Mouse (Mus musculus) C2C12 (cell line): Measurements from ENCODE around the gene Pdzd3. TPM values are rescaled to one million over a fixed set of nuclear protein-coding genes. Genes with fewer than 3 reads are reported as not detected.

Experiments
- H3K27me3 ChIP-seq: one replicate; pipeline ENCODE4 v1.6.1; 2011; ENCODE audit not compliant: control insufficient read depth, insufficient read depth, insufficient read length
- H3K36me3 ChIP-seq: one replicate; pipeline ENCODE4 v1.6.1; 2011; ENCODE audit not compliant: control insufficient read depth, insufficient read depth
- H3K4me3 ChIP-seq: one replicate; pipeline ENCODE4 v1.5.1; 2011; ENCODE audit warnings: mild to moderate bottlenecking, control low read depth; ENCODE audit not compliant: poor library complexity, insufficient read depth, severe bottlenecking
- H3K79me2 ChIP-seq: one replicate; pipeline ENCODE4 v1.6.1; 2011; ENCODE audit not compliant: control insufficient read depth, insufficient read depth
- H3K79me3 ChIP-seq: one replicate; pipeline ENCODE4 v1.6.1; 2011; ENCODE audit warnings: low read depth, control low read depth
- H3ac ChIP-seq: one replicate; pipeline ENCODE3; 2011; ENCODE audit warnings: low read depth; ENCODE audit not compliant: control insufficient read depth, insufficient read length
- CEBPB ChIP-seq: IDR thresholded peaks from one replicate; pipeline ENCODE4 v1.6.1; 2011; ENCODE audit warnings: low read depth, mild to moderate bottlenecking, control low read depth, moderate library complexity
- CTCF ChIP-seq: IDR thresholded peaks from one replicate; pipeline ENCODE4 v1.5.1; 2011; ENCODE audit not compliant: control insufficient read depth, insufficient read depth, insufficient read length
- FOSL1 ChIP-seq: IDR thresholded peaks from one replicate; pipeline ENCODE4 v1.8.0; 2011; ENCODE audit warnings: mild to moderate bottlenecking, low read length; ENCODE audit not compliant: poor library complexity, insufficient read depth, severe bottlenecking
- MAX ChIP-seq: IDR thresholded peaks from one replicate; pipeline ENCODE4 v1.6.1; 2011; ENCODE audit warnings: mild to moderate bottlenecking, control low read depth
- MYOD1 ChIP-seq: IDR thresholded peaks from one replicate; pipeline ENCODE4 v1.6.1; 2011; ENCODE audit warnings: low read depth; ENCODE audit not compliant: control insufficient read depth, insufficient read length
- MYOG ChIP-seq: IDR thresholded peaks from one replicate; pipeline ENCODE4 v1.6.1; 2011; ENCODE audit not compliant: control insufficient read depth, insufficient read length; ENCODE audit errors: extremely low read depth
- USF1 ChIP-seq: IDR thresholded peaks from one replicate; pipeline ENCODE4 v1.6.1; 2011; ENCODE audit warnings: low read depth, mild to moderate bottlenecking, control low read depth, moderate library complexity
- polyA plus RNA-seq: library from polyadenylated mRNA; unstranded; fragments of >200 nt; fragmentation: generic; extraction: Trizol; gene quantifications from one replicate; pipeline ENCODE4 v1.2.1, GENCODE M21; 2012; ENCODE audit warnings: missing spikeins

Gene Pdzd3
- polyA plus RNA-seq, 1 experiment: not detected

GRCm38 (mm10) chr9:44225993-44226392 is 25.3 kb downstream of the Pdzd3 start:
- Histone ChIP-seq H3K36me3 (no peaks in the 10 kb centered on the region), H3K27me3 (no peaks in the 10 kb centered on the region), H3K79me2 (peaks cover 97% of the 10 kb centered on the region), H3K79me3 (peaks cover 73% of the 10 kb centered on the region), H3K4me3 (no peak overlapping the region), H3ac (no peak overlapping the region)
- TF ChIP-seq MAX: no peak
- TF ChIP-seq CEBPB: no peak
- no peak for TF ChIP-seq FOSL1
- no peak for TF ChIP-seq MYOD1
- TF ChIP-seq MYOG: no peak
- no peak for TF ChIP-seq USF1
- no peak for TF ChIP-seq CTCF

DNA sequence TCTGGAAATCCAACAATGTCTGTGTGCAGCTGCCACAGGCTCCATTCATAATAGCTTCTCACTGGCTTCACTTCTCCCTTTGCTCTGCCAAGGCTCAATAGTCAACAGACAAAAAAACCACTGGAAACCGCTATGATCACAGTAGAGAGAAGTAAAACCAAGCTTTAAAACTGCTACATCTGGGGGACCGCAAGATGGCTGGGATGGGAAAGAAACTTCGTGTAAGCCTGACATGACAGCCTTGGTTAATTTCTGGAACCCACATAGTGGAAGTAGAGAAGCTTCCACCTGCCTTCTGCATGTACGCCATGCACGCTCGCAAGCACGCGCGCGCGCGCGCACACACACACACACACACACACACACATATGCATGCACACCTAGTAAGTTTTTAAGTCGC is 37.7 kb downstream of the Pdzd3 start:
- Histone ChIP-seq H3K4me3 (no peak overlapping the region), H3K79me2 (peaks cover 53% of the 10 kb centered on the region), H3ac (no peak overlapping the region), H3K36me3 (no peaks in the 10 kb centered on the region), H3K79me3 (peaks cover 24% of the 10 kb centered on the region), H3K27me3 (no peaks in the 10 kb centered on the region)
- no peak for TF ChIP-seq CEBPB

DNA sequence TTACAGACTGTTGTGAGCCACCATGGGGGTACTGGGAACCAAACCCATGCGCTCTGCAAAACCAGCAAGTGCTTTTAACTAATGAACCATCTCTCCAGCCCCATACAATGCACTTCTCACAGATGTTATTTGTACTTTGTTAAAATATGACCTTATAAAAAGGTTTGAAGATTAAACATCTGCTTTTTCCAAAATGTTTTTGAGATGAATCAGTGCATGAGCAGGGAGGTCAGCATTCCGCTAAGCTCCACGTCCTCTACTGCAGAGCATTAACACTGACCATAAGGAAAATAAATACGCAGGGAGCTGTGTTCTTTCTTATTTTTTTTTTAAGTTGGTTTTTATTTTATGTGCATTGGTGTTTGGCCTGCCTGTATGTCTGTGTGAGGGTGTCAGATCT is 38.9 kb downstream of the Pdzd3 start:
- H3K36me3 ChIP-seq: no peaks in the 10 kb centered on the region
- H3K79me2 ChIP-seq: peaks cover 64% of the 10 kb centered on the region
- H3K4me3 ChIP-seq: no peak overlapping the region
- H3K79me3 ChIP-seq: peaks cover 32% of the 10 kb centered on the region
- no peaks in the 10 kb centered on the region for H3K27me3 ChIP-seq
- TF ChIP-seq MYOD1 (no peak), FOSL1 (no peak), MAX (no peak), USF1 (no peak), CEBPB (no peak), CTCF (no peak)
- no peak overlapping the region for H3ac ChIP-seq

DNA sequence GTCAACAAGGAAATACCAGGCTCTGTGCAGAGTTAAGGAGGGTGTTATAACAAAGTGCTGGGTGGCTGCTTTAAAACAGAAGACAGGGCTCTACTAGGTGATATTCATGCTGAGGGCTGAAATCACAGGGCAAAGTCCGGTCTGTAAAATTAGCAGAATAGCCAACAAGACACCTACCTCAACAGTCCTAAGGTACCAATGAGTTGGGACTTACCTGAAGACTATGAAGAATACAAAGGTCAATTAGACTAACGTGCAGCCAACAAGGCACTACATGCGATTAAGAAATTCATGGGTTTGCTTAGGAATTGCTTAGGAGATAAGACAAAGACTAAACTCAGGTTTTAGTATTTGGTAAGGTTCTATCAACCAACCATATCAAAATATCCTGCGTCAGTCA is 41.9 kb downstream of the Pdzd3 start:
- peaks cover 94% of the 10 kb centered on the region for H3K79me2 ChIP-seq
- no peaks in the 10 kb centered on the region for H3K36me3 ChIP-seq
- H3K4me3 ChIP-seq: no peak overlapping the region
- no peaks in the 10 kb centered on the region for H3K27me3 ChIP-seq
- H3K79me3 ChIP-seq: peaks cover 46% of the 10 kb centered on the region
- no peak overlapping the region for H3ac ChIP-seq
- TF ChIP-seq MAX (no peak), CTCF (no peak), USF1 (no peak), FOSL1 (no peak), MYOG (no peak), MYOD1 (no peak), CEBPB (no peak)

DNA sequence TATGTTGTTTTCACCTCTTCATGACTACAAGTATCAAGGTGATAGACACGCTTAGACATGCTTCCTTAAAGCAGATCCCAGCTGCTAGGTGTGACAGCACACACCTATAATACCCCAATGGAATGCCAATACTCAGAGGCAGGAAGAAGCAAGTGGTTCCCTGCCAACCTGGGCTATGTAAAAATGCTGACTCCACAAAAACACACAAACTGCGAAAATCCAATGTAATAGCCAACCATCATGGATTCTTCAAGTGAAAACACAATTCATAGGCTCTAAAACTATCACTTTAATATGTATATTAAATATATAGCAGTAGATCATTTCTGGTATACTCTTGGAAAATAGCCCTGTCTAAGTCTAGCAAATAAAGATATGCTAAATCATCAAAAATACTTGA is 43.4 kb downstream of the Pdzd3 start:
- Histone ChIP-seq H3K27me3 (no peaks in the 10 kb centered on the region), H3K36me3 (no peaks in the 10 kb centered on the region), H3K79me2 (peaks cover 97% of the 10 kb centered on the region), H3K4me3 (no peak overlapping the region), H3ac (no peak overlapping the region), H3K79me3 (peaks cover 51% of the 10 kb centered on the region)
- TF ChIP-seq MYOG (no peak), MYOD1 (no peak), CEBPB (no peak), USF1 (no peak), FOSL1 (no peak), CTCF (no peak), MAX (no peak)

DNA sequence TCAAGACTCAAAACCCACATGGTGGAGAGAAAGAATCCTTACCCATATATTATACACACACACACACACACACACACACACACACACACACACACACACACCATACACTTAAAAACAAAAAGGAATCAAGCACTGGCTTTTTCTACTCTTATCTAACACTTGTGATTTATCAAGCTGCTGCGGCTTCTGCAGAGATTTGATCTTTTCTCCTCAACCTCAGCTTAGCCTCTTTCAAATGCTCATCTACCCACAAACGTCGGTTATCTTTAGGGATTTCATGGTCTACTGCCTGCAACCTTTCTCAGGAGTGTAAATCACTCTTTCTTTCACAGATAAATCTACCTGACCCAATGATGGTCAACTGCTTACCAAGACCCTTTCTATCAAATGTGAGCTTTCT is 50.8 kb downstream of the Pdzd3 start:
- TF ChIP-seq CEBPB (no peak), FOSL1 (no peak), USF1 (no peak), MYOD1 (no peak), CTCF (no peak), MAX (no peak), MYOG (no peak)
- H3K36me3 ChIP-seq: peaks cover 5% of the 10 kb centered on the region
- no peaks in the 10 kb centered on the region for H3K27me3 ChIP-seq
- H3K4me3 ChIP-seq: no peak overlapping the region
- peaks cover 27% of the 10 kb centered on the region for H3K79me3 ChIP-seq
- H3K79me2 ChIP-seq: peaks cover 53% of the 10 kb centered on the region
- H3ac ChIP-seq: no peak overlapping the region
